Mouse (Mus musculus) kidney, adult 11 months (tissue): ENCODE data around the gene Kat2a.
"Not testable (repeated sequence)": the region's sequence is repeated elsewhere in the genome, so short reads cannot be mapped to it uniquely, and the experiment has no call there.

Experiments
- DNase-seq: peaks from one replicate; pipeline ENCODE4 v3.0.0; 2022

Gene Kat2a

GRCm38 (mm10) chr11:100656458-100656857 lies 55.8 kb downstream of the Kat2a start:
- DNase-seq: no peak

GRCm38 (mm10) chr11:100655589-100655988 lies 56.7 kb downstream of the Kat2a start:
- not testable (repeated sequence) for DNase-seq
